Comparison of ENCODE assay signal across 20 mouse cellular contexts in genomic region chr1:38411106-38411505, GRCm38 (mm10).
DNase-seq lines count a peak whose midpoint lies in the region; ATAC-seq lines count a peak whose summit lies in the region.
"Had no signal": no experiment of that assay in that cellular context is flagged by ENCODE, and none has a peak within 500 bp of the region (broad histone marks: within the 10 kb centered on the region; RNA-seq: fewer than 3 reads in every experiment).

No protein-coding gene starts in this region.

- H3K4me2 ChIP-seq in forebrain, embryonic 12.5 days: no peak overlapping the region
- H3K4me2 ChIP-seq in neural tube, embryonic 13.5 days: no peak overlapping the region
- H3K4me2 ChIP-seq in midbrain, embryonic 12.5 days (replicated peaks): no peak overlapping the region
- H3K4me2 ChIP-seq in neural tube, embryonic 15.5 days: no peak overlapping the region
- H3K4me2 ChIP-seq: embryonic facial prominence, embryonic 13.5 days; heart, embryonic 11.5 days; kidney, embryonic 15.5 days had no signal

- no peak for DNase-seq in forebrain, embryonic 10.5 days (ENCODE audit: extremely low spot score, low spot score)
- DNase-seq in neural tube, embryonic 10.5 days (ENCODE audit: extremely low spot score, low spot score): no peak
- no peak for DNase-seq in kidney, adult 18-20 months
- no peak for DNase-seq in layer of hippocampus, adult 9-11 months
- DNase-seq: adrenal gland, adult 8-10 months; cerebellum, postnatal 25 days; embryo, embryonic 11 days; gastrocnemius, adult 2 months; lung, postnatal 4 days; thymus, postnatal 14 days had no signal

- H3K36me3 ChIP-seq in forebrain, embryonic 12.5 days (replicated peaks): no peaks in the 10 kb centered on the region
- no peaks in the 10 kb centered on the region for H3K36me3 ChIP-seq in forebrain, embryonic 10.5 days (replicated peaks)
- H3K36me3 ChIP-seq in neural tube, embryonic 13.5 days: no peaks in the 10 kb centered on the region
- no peaks in the 10 kb centered on the region for H3K36me3 ChIP-seq in midbrain, embryonic 12.5 days
- H3K36me3 ChIP-seq in neural tube, embryonic 15.5 days: no peaks in the 10 kb centered on the region
- H3K36me3 ChIP-seq: embryonic facial prominence, embryonic 13.5 days; kidney, embryonic 15.5 days had no signal

- WGBS in forebrain, embryonic 12.5 days: 70% methylated on average over 4 of the region's 4 CpGs
- WGBS in forebrain, embryonic 10.5 days: 81% methylated on average over 4 of the region's 4 CpGs
- WGBS in neural tube, embryonic 13.5 days: 67% methylated on average over 4 of the region's 4 CpGs
- 68% methylated on average over 4 of the region's 4 CpGs for WGBS in midbrain, embryonic 12.5 days
- 56% methylated on average over 4 of the region's 4 CpGs for WGBS in neural tube, embryonic 15.5 days

- peak overlapping the region; percentile 31; the same call in 1 of the 2 replicates for H3K27ac ChIP-seq in forebrain, embryonic 12.5 days
- no peak overlapping the region for H3K27ac ChIP-seq in forebrain, embryonic 10.5 days
- peak overlapping the region; percentile 52 for H3K27ac ChIP-seq in neural tube, embryonic 13.5 days (replicated peaks)
- peak overlapping the region; percentile 52 for H3K27ac ChIP-seq in midbrain, embryonic 12.5 days (replicated peaks)
- peak overlapping the region; percentile 65 for H3K27ac ChIP-seq in neural tube, embryonic 15.5 days (replicated peaks)
- H3K27ac ChIP-seq: gastrocnemius, adult 2 months; kidney, embryonic 15.5 days had no signal

- peaks cover 16% of the 10 kb centered on the region for H3K4me1 ChIP-seq in forebrain, embryonic 12.5 days
- H3K4me1 ChIP-seq in forebrain, embryonic 10.5 days: peaks cover 13% of the 10 kb centered on the region
- peaks cover 23% of the 10 kb centered on the region for H3K4me1 ChIP-seq in neural tube, embryonic 13.5 days (replicated peaks)
- H3K4me1 ChIP-seq in midbrain, embryonic 12.5 days: peaks cover 19% of the 10 kb centered on the region
- H3K4me1 ChIP-seq in neural tube, embryonic 15.5 days: peaks cover 24% of the 10 kb centered on the region
- H3K4me1 ChIP-seq: kidney, embryonic 15.5 days had no signal

- H3K9ac ChIP-seq in forebrain, embryonic 12.5 days: no peak overlapping the region
- no peak overlapping the region for H3K9ac ChIP-seq in neural tube, embryonic 13.5 days
- no peak overlapping the region for H3K9ac ChIP-seq in midbrain, embryonic 12.5 days (replicated peaks)
- no peak overlapping the region for H3K9ac ChIP-seq in neural tube, embryonic 15.5 days (replicated peaks)
- H3K9ac ChIP-seq: embryonic facial prominence, embryonic 13.5 days; kidney, embryonic 15.5 days had no signal

- no peak overlapping the region for H3K4me3 ChIP-seq in forebrain, embryonic 12.5 days (replicated peaks)
- no peak overlapping the region for H3K4me3 ChIP-seq in forebrain, embryonic 10.5 days
- H3K4me3 ChIP-seq in neural tube, embryonic 13.5 days: no peak overlapping the region
- no peak overlapping the region for H3K4me3 ChIP-seq in midbrain, embryonic 12.5 days
- no peak overlapping the region for H3K4me3 ChIP-seq in neural tube, embryonic 15.5 days (replicated peaks)
- H3K4me3 ChIP-seq: embryonic facial prominence, embryonic 13.5 days; erythroblast, embryonic 14.5 days; gastrocnemius, adult 2 months; kidney, embryonic 15.5 days had no signal

- H3K9me3 ChIP-seq in forebrain, embryonic 12.5 days: no peaks in the 10 kb centered on the region
- no peaks in the 10 kb centered on the region for H3K9me3 ChIP-seq in forebrain, embryonic 10.5 days
- no peaks in the 10 kb centered on the region for H3K9me3 ChIP-seq in neural tube, embryonic 13.5 days
- no peaks in the 10 kb centered on the region for H3K9me3 ChIP-seq in midbrain, embryonic 12.5 days
- no peaks in the 10 kb centered on the region for H3K9me3 ChIP-seq in neural tube, embryonic 15.5 days (replicated peaks)
- H3K9me3 ChIP-seq: embryonic facial prominence, embryonic 13.5 days; kidney, embryonic 15.5 days had no signal

- H3K27me3 ChIP-seq in forebrain, embryonic 12.5 days: no peaks in the 10 kb centered on the region
- H3K27me3 ChIP-seq in forebrain, embryonic 10.5 days (ENCODE audit: poor library complexity, severe bottlenecking): no peaks in the 10 kb centered on the region
- H3K27me3 ChIP-seq in neural tube, embryonic 13.5 days: no peaks in the 10 kb centered on the region
- no peaks in the 10 kb centered on the region for H3K27me3 ChIP-seq in midbrain, embryonic 12.5 days
- no peaks in the 10 kb centered on the region for H3K27me3 ChIP-seq in neural tube, embryonic 15.5 days (replicated peaks)
- H3K27me3 ChIP-seq: embryonic facial prominence, embryonic 13.5 days; kidney, embryonic 15.5 days had no signal

- ATAC-seq in forebrain, embryonic 12.5 days (ENCODE audit: low FRiP score): 0 out of 2 replicates have a peak, but pooled peaks have one; percentile 17
- 0 out of 2 replicates have a peak, but pooled peaks have one; percentile 20 for ATAC-seq in neural tube, embryonic 13.5 days (ENCODE audit: low read depth)
- ATAC-seq in midbrain, embryonic 12.5 days (ENCODE audit: low FRiP score, low read depth): 0 out of 2 replicates have a peak, but pooled peaks have one; percentile 16
- peak; percentile 36; the same call in 1 of the 2 replicates for ATAC-seq in neural tube, embryonic 15.5 days (ENCODE audit: low FRiP score)
- ATAC-seq: activated CD4-positive, CD25-positive, alpha-beta regulatory T cell, adult 4 months; intestine, postnatal 0 days had no signal
